18 mouse cellular contexts compared by ENCODE assay signal in genomic region chr16:55623422-55623821, GRCm38 (mm10).
DNase-seq lines count a peak whose midpoint lies in the region; ATAC-seq lines count a peak whose summit lies in the region.
"Had no signal": no experiment of that assay in that cellular context is flagged by ENCODE, and none has a peak within 500 bp of the region (broad histone marks: within the 10 kb centered on the region; RNA-seq: fewer than 3 reads in every experiment).

No protein-coding gene starts in this region.

- peak; percentile 65 to 75 for ATAC-seq in hematopoietic stem cell, adult 5-6 weeks (replicated peaks in 1 of 2; ENCODE audit: insufficient read depth in 1 of 2, low FRiP score in 2 of 2, low TSS enrichment in 1 of 2, low read depth in 1 of 2, poor library complexity in 2 of 2, severe bottlenecking in 2 of 2)
- ATAC-seq in monocyte, adult 5-6 weeks (replicated peaks; ENCODE audit: insufficient number of reproducible peaks, low FRiP score, low TSS enrichment, poor library complexity, severe bottlenecking), result peak; percentile 75
- ATAC-seq: forebrain, embryonic 15.5 days; hindbrain, embryonic 16.5 days had no signal

- no peaks in the 10 kb centered on the region for H3K4me1 ChIP-seq in limb, embryonic 10.5 days
- H3K4me1 ChIP-seq: embryonic facial prominence, embryonic 12.5 days; forebrain, embryonic 15.5 days; heart, embryonic 12.5 days; hindbrain, embryonic 12.5 days had no signal

- H3K27ac ChIP-seq in limb, embryonic 10.5 days, result no peak overlapping the region
- H3K27ac ChIP-seq: embryonic facial prominence, embryonic 12.5 days; forebrain, embryonic 15.5 days; hindbrain, embryonic 12.5 days had no signal

- DNase-seq in A20 (ENCODE audit: low read depth, low spot score) (peak; percentile 16), adipocyte (ENCODE audit: low spot score) (peak; percentile 60)
- DNase-seq in limb, embryonic 10.5 days (ENCODE audit: low spot score), result no peak
- no peak for DNase-seq in frontal cortex, postnatal 36 days (ENCODE audit: low spot score in 2 of 2)
- no peak for DNase-seq in heart, postnatal 4 days
- DNase-seq: adrenal gland, postnatal 25 days; cerebellum, adult 11 months; cerebellum, adult 8-10 months; cerebellum, postnatal 14 days; gastrocnemius, postnatal 10 days had no signal

- H3K4me3 ChIP-seq in limb, embryonic 10.5 days, result no peak overlapping the region
- H3K4me3 ChIP-seq: embryonic facial prominence, embryonic 12.5 days; forebrain, embryonic 15.5 days; heart, embryonic 12.5 days; hindbrain, embryonic 12.5 days had no signal

- no peaks in the 10 kb centered on the region for H3K36me3 ChIP-seq in limb, embryonic 10.5 days
- H3K36me3 ChIP-seq: embryonic facial prominence, embryonic 12.5 days; forebrain, embryonic 15.5 days; G1E; heart, embryonic 12.5 days; hindbrain, embryonic 12.5 days had no signal

- no peaks in the 10 kb centered on the region for H3K27me3 ChIP-seq in limb, embryonic 10.5 days (ENCODE audit: low read depth, poor library complexity, severe bottlenecking)
- H3K27me3 ChIP-seq: embryonic facial prominence, embryonic 12.5 days; forebrain, embryonic 15.5 days; heart, embryonic 12.5 days; hindbrain, embryonic 12.5 days had no signal

- H3K9me3 ChIP-seq in limb, embryonic 10.5 days (replicated peaks), result no peaks in the 10 kb centered on the region
- H3K9me3 ChIP-seq: forebrain, embryonic 15.5 days; G1E had no signal

Comparison
In these comparisons a context has a peak if more than half of its experiments do, and no peak if none do; other contexts are left out.
1. DNase-seq: peak in A20 (single experiment) and adipocyte (single experiment); none in limb, embryonic 10.5 days (single experiment), frontal cortex, postnatal 36 days (0 of 2) and heart, postnatal 4 days (single experiment).